Mouse (Mus musculus) midbrain, embryonic 15.5 days (tissue): ENCODE data around the gene Sgf29. TPM values are rescaled to one million over a fixed set of nuclear protein-coding genes. Genes with fewer than 3 reads are reported as not detected.

ENCODE experiments used
- ATAC-seq: fragments of 200-750 bp; cut with Nextera tagmentation; replicated peaks from 2 replicates; pipeline ENCODE4 v1.8.0; 2017; ENCODE audit warnings: moderate TSS enrichment
- H3K27ac ChIP-seq: fragments of 300-500 bp; sonication (generic); 2 replicates; pipeline ENCODE4 v1.5.1; 2015; ENCODE audit warnings: mild to moderate bottlenecking, inconsistent platforms
- H3K27me3 ChIP-seq: fragments of 300-500 bp; sonication (generic); replicated peaks from 2 replicates; pipeline ENCODE4 v1.6.1; 2015; ENCODE audit warnings: inconsistent platforms
- H3K36me3 ChIP-seq: fragments of 300-500 bp; sonication (generic); replicated peaks from 2 replicates; pipeline ENCODE4 v1.6.1; 2015; ENCODE audit warnings: inconsistent platforms
- H3K4me1 ChIP-seq: fragments of 300-500 bp; sonication (generic); 2 replicates; pipeline ENCODE4 v1.6.1; 2015; ENCODE audit warnings: inconsistent platforms
- H3K4me2 ChIP-seq: fragments of 300-500 bp; sonication (generic); 2 replicates; pipeline ENCODE4 v1.6.1; 2015; ENCODE audit warnings: inconsistent platforms, mild to moderate bottlenecking, moderate library complexity
- H3K4me3 ChIP-seq: fragments of 300-500 bp; sonication (generic); 2 replicates; pipeline ENCODE4 v1.5.1; 2015; ENCODE audit warnings: mild to moderate bottlenecking, inconsistent platforms
- H3K9ac ChIP-seq: fragments of 300-500 bp; sonication (generic); 2 replicates; pipeline ENCODE4 v1.6.1; 2015; ENCODE audit warnings: mild to moderate bottlenecking, inconsistent platforms
- H3K9me3 ChIP-seq: fragments of 300-500 bp; sonication (generic); 2 replicates; pipeline ENCODE4 v1.6.1; 2016; ENCODE audit warnings: inconsistent platforms
- WGBS: fragments of 180-500 bp; shearing (Covaris S2); methylation state at CpG from one replicate; pipeline ENCODE4 v1.1.7; 2015; ENCODE audit warnings: mixed read lengths; 5-methylcytosine and 5-hydroxymethylcytosine counted together
- polyA plus RNA-seq: library from polyadenylated mRNA; unstranded; fragments of >200 nt; fragmentation: Nextera tagmentation; extraction: Ambion mirVana; gene quantifications from 2 replicates; pipeline ENCODE4 v1.2.1, GENCODE M21; 2015

Sgf29 gene
- polyA plus RNA-seq, 1 experiment from 2014 or later = 62.3 TPM

DNA sequence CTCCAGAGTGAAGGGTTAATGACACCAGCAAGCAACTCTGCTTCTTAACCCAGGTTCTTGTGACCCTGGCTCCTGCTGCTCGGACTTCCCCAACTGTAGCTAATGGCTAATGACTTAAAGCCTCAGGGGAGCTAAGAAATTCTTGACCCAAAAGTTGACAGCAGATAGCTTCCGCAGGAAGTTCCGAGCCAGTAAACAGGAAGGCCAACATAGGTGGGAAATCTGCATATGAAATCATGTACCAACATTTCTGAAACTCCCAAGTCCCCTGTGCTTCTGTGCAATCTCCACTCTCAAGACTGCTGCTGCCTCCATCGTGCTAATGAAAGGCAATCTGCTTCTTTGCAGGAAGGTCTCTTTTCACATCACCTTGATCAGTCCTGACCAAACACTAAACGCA is 3.4 kb upstream of the Sgf29 start:
- H3K36me3 ChIP-seq = no peaks in the 10 kb centered on the region
- H3K9ac ChIP-seq = no peak overlapping the region
- H3K27ac ChIP-seq = no peak overlapping the region
- H3K4me1 ChIP-seq = peaks cover 13% of the 10 kb centered on the region; the same call in 1 of the 2 replicates
- H3K4me2 ChIP-seq = no peak overlapping the region
- no peak for ATAC-seq
- no peaks in the 10 kb centered on the region for H3K27me3 ChIP-seq
- WGBS = 68% methylated on average over 5 of the region's 5 CpGs
- H3K9me3 ChIP-seq = no peaks in the 10 kb centered on the region
- H3K4me3 ChIP-seq = no peak overlapping the region

DNA sequence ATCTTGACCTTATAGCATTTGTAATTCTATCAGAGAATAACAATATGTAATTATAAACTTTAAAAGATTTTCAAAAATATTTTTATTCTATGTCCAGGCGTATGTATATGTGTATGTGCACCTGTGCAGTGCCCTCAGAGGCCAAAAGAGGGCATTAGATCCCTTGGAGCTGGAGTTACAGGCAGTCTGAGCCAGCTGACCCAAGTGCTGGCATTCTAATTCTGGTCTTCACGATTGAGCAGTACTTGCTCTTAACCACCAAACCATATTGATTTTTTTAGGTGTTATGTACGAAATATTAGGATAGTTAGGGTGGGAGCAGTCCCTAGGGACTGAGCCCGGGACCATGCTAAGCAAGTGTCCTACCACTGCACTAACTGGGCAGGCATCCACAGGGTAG is 623 bp upstream of the Sgf29 start:
- H3K4me2 ChIP-seq = peak overlapping the region; percentile 58
- WGBS = 80% methylated on average over 4 of the region's 4 CpGs
- H3K4me1 ChIP-seq = peaks cover 15% of the 10 kb centered on the region
- peak overlapping the region; percentile 64 for H3K4me3 ChIP-seq
- H3K36me3 ChIP-seq = no peaks in the 10 kb centered on the region
- no peak for ATAC-seq
- no peaks in the 10 kb centered on the region for H3K27me3 ChIP-seq
- no peak overlapping the region for H3K9ac ChIP-seq
- peak overlapping the region; percentile 95 for H3K27ac ChIP-seq
- no peaks in the 10 kb centered on the region for H3K9me3 ChIP-seq

DNA sequence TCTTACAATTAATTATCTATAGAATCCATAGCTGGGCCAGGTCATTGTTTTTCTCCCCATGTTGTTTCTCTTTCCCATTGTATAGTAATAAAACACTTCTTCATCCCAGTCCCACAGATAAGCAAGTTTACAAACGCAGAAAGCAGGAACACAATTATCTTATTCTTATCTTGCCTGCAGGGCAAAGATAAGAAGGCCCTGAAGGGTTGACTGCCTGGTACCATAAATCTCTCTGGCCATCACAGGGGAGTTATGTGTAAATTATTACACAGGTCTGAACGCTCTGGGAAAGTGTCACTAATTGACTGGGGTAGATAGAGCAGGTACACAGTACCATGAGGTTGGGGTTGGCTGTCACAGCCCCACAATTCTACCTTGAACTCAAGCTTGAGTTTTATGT is 1.7 kb downstream of the Sgf29 start:
- Histone ChIP-seq H3K9me3 (no peaks in the 10 kb centered on the region), H3K9ac (no peak overlapping the region), H3K4me1 (peaks cover 15% of the 10 kb centered on the region), H3K4me3 (no peak overlapping the region), H3K36me3 (no peaks in the 10 kb centered on the region), H3K4me2 (no peak overlapping the region), H3K27ac (no peak overlapping the region), H3K27me3 (no peaks in the 10 kb centered on the region)
- WGBS = 81% methylated on average over 2 of the region's 2 CpGs
- no peak for ATAC-seq

DNA sequence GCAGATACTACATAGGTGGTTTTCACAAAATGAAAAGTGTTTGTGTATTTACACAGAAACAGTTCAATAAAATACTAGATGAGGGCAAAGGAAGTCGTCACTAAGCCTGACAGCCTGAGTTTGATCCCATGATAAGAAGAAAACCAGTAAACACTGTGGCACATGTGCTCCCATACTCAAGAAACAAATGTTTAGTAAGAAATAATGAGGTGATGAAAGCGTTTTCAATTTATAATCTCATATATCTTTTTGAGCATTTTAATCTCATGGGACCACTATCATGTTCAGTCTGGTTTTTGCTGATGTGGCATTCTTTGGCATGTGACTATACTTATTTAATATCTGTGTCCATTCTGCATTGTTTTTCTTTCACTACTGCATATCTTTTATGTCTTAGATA is 4.9 kb downstream of the Sgf29 start:
- Histone ChIP-seq H3K4me1 (peaks cover 9% of the 10 kb centered on the region; the same call in 1 of the 2 replicates), H3K36me3 (no peaks in the 10 kb centered on the region), H3K9ac (no peak overlapping the region), H3K9me3 (no peaks in the 10 kb centered on the region), H3K4me2 (no peak overlapping the region), H3K27me3 (no peaks in the 10 kb centered on the region), H3K4me3 (no peak overlapping the region), H3K27ac (no peak overlapping the region)
- 93% methylated on average over 2 of the region's 2 CpGs for WGBS
- no peak for ATAC-seq

DNA sequence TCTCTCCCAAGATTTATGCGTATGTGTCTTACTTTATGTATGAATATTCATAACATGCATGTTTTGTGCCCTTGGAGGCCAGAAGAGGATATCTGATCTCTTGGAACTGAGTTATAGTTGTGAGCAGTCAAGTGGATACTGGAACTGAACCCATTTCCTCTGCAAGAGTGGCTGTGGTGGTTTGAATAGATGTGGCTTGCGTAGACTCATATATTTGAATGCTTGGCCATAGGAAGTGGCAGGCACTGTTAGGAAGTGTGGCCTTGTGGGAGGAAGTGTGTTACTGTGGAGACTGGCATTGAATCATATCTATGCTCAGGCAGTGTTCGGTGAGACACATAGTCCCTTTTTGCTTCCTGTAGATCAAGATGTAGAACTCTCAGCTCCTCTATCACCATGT is 6.6 kb downstream of the Sgf29 start:
- Histone ChIP-seq H3K27me3 (no peaks in the 10 kb centered on the region), H3K9me3 (no peaks in the 10 kb centered on the region), H3K9ac (no peak overlapping the region), H3K27ac (no peak overlapping the region), H3K4me2 (no peak overlapping the region), H3K4me1 (peaks cover 2% of the 10 kb centered on the region; the same call in 1 of the 2 replicates), H3K36me3 (no peaks in the 10 kb centered on the region), H3K4me3 (no peak overlapping the region)
- 91% methylated on average over 3 of the region's 3 CpGs for WGBS
- no peak for ATAC-seq

DNA sequence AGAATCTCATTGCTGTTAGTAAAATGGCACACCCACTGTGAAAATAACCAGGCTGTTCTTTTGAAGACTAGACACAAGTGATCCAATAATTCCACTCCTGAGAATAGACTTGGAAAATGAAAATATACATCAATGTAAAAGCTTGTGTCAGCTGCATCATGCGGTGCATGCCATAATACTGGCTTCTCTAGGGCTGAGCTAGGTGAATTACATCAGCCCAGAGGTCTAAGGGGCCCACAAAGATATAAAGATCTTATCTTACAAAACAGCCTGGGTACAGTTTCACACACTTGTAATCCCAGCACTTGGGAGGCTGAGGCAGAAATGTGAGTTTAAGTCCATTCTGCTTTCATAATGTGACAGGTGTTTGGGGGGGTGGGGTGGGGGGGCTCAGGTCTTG is 8.4 kb downstream of the Sgf29 start:
- no peak for ATAC-seq

DNA sequence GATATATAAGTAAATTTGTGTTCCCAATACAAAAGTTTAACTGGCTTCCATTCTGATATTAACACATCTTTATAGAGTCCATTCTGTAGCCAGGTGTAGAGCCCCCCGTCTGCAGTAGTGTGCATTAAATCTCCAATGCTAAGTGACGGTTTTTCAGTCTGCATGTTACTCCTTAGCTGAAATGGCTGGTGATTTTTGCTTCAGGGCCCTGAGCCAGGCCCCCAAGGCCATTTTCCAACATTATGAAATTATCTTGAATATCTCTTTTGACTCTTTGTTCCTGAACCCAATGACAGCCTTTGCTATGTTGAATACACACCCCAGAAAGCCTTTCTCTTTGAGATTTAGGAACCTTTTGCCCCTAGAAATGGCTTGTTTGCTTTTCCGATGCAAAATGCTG is 10.7 kb downstream of the Sgf29 start:
- no peak for ATAC-seq
- H3K4me3 ChIP-seq = no peak overlapping the region
- no peaks in the 10 kb centered on the region for H3K9me3 ChIP-seq
- H3K27ac ChIP-seq = no peak overlapping the region
- H3K36me3 ChIP-seq = peaks cover 7% of the 10 kb centered on the region
- WGBS = 87% methylated on average over 3 of the region's 3 CpGs
- H3K27me3 ChIP-seq = no peaks in the 10 kb centered on the region
- no peak overlapping the region for H3K4me2 ChIP-seq
- H3K4me1 ChIP-seq = no peaks in the 10 kb centered on the region
- H3K9ac ChIP-seq = no peak overlapping the region

More for the DNA sequence above, 8.4 kb downstream of the Sgf29 start:
- Histone ChIP-seq H3K4me2 (no peak overlapping the region), H3K9ac (no peak overlapping the region), H3K27ac (no peak overlapping the region), H3K4me3 (no peak overlapping the region), H3K4me1 (no peaks in the 10 kb centered on the region), H3K27me3 (no peaks in the 10 kb centered on the region), H3K36me3 (no peaks in the 10 kb centered on the region), H3K9me3 (no peaks in the 10 kb centered on the region)
- 93% methylated on average over 1 of the region's 1 CpGs for WGBS

DNA sequence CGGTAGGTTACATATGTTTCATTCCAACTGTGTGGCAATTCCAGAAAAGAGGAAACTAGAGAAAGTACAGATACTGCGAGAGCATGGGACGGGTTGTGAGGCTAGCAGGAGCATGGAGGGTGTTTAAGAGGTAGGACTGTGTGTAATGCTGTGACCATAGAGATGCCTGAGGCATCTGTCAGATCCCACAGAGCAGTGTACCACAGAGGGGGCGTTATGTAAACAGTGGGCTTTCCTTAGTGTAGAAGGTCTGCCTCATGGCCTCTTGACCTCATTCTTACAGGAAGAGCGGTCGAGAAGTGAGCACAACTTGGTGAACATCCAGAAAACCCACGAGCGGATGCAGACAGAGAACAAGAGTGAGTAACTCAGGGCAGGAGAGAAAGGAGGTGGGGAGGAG is 14.5 kb downstream of the Sgf29 start:
- ATAC-seq = no peak

DNA sequence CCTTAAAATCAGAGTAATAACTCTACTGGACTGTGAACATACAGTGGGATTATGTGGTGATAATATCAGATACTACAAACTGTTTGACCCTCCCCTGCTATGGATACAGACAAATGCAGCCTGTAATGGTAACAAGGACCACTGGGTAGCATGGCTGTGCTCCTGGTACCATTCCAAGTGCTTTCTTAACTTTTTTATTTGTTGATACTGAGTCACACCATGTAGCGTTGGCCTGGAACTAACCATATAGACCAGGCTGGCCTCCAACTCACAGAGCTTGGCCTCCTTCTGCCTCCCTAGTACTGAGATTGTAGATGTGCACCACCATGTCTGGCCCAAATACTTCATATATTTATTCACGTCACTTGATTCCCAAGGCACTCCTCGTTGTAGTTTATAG is 16.2 kb downstream of the Sgf29 start:
- WGBS = 94% methylated on average over 3 of the region's 3 CpGs
- Histone ChIP-seq H3K27me3 (no peaks in the 10 kb centered on the region), H3K27ac (no peak overlapping the region), H3K9me3 (no peaks in the 10 kb centered on the region), H3K9ac (no peak overlapping the region), H3K4me2 (no peak overlapping the region), H3K4me3 (no peak overlapping the region), H3K36me3 (peaks cover 14% of the 10 kb centered on the region), H3K4me1 (no peaks in the 10 kb centered on the region)
- ATAC-seq = no peak

More for the DNA sequence above, 14.5 kb downstream of the Sgf29 start:
- Histone ChIP-seq H3K4me3 (no peak overlapping the region), H3K36me3 (peaks cover 14% of the 10 kb centered on the region), H3K4me2 (no peak overlapping the region), H3K9me3 (no peaks in the 10 kb centered on the region), H3K4me1 (no peaks in the 10 kb centered on the region), H3K27me3 (no peaks in the 10 kb centered on the region), H3K27ac (no peak overlapping the region), H3K9ac (no peak overlapping the region)
- WGBS = 80% methylated on average over 8 of the region's 8 CpGs

DNA sequence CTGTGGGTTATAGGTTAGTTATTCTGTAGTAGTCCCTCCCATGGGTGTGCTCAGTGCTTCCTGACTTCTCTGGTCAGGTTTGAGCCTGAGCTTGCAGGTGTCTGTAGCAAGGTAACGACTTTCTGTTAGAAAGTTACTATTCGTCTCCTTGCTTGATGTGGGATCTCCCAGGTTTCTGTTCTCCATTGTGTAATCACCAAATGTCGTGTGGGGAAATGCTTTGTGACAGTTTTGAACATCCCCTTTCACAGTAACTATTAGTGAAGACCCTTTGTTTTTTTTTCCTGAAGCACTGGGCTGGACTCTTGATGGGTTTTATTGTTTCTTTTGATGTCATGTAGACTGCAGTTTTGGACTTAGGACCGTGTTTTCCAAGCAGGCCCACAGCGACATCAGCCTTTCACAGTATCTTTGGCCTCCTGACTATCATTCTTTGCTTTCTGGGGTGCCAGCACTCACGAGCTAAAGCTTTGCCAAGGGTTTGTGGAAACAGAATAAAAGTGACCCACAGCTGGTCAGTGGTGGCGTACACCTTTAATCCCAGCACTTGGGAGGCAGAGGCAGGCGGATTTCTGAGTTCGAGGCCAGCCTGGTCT is 18.5 kb downstream of the Sgf29 start:
- Histone ChIP-seq H3K27ac (no peak overlapping the region), H3K4me1 (no peaks in the 10 kb centered on the region), H3K27me3 (no peaks in the 10 kb centered on the region), H3K4me2 (no peak overlapping the region), H3K9ac (no peak overlapping the region), H3K4me3 (no peak overlapping the region), H3K9me3 (no peaks in the 10 kb centered on the region), H3K36me3 (peaks cover 20% of the 10 kb centered on the region)
- 86% methylated on average over 9 of the region's 9 CpGs for WGBS
- ATAC-seq = no peak

DNA sequence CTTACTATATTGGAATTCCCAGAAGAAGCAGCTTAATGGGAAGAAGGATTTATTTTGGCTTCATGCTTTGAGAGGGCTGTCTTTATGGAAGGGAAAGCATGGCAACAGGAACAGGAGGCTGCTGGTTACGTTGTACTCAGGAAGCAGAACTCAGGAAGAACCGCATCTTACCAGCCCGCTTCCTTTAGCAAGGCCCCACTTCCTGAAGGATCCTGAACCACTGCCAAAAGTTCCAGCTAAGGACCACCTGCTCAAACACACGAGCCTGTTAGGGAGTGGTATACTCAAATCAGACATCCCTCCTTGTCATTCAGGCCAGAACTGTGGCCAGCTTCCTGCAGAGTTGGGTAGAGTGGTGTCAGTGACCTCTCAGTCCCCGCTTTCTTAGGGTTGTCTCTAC is 19.3 kb downstream of the Sgf29 start:
- Histone ChIP-seq H3K9me3 (no peaks in the 10 kb centered on the region), H3K4me3 (no peak overlapping the region), H3K4me1 (no peaks in the 10 kb centered on the region), H3K36me3 (peaks cover 20% of the 10 kb centered on the region), H3K27me3 (no peaks in the 10 kb centered on the region), H3K9ac (no peak overlapping the region), H3K27ac (no peak overlapping the region), H3K4me2 (no peak overlapping the region)
- 85% methylated on average over 5 of the region's 5 CpGs for WGBS
- ATAC-seq = no peak

DNA sequence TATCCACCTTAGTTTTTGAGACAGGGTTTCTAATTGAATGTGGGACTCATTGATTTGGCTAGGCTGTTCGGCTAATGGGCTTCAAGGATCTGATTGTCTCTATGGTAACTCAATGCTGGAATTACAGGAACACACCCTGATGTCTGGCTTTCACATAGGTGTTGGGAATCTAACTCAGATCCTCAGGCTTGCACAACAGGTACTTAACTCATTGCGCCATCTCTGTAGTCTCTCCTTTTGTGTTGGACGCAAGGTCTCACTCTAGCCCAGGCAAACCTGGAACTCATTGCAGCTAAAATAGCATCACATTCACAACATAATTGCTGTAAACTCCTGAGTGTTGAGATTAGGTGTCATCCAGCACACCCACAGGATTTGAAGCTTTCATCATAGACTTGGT is 21.0 kb downstream of the Sgf29 start:
- Histone ChIP-seq H3K27me3 (no peaks in the 10 kb centered on the region), H3K9me3 (no peaks in the 10 kb centered on the region), H3K4me1 (no peaks in the 10 kb centered on the region), H3K4me3 (no peak overlapping the region), H3K27ac (no peak overlapping the region), H3K4me2 (no peak overlapping the region), H3K36me3 (peaks cover 10% of the 10 kb centered on the region), H3K9ac (no peak overlapping the region)
- ATAC-seq = no peak
- 94% methylated on average over 3 of the region's 3 CpGs for WGBS

DNA sequence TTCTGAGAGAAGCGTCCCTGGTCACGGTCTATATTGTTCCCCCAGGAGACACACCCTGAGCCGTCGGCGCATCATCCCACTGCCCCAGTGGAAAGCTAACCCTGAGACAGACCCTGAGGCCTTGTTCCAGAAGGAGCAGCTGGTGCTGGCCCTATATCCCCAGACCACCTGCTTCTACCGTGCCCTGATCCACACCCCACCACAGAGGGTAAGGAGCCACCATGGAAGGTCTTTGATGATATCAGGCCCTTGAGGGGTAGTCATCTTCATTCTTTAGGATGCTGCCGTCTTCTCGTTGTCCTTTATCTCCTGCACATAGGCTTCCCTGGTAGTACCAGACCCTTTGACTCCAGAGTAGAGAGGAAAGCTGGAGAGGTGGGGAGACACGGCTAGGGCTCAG is 23.0 kb downstream of the Sgf29 start:
- Histone ChIP-seq H3K36me3 (peaks cover 6% of the 10 kb centered on the region; the same call in 1 of the 2 replicates), H3K4me2 (no peak overlapping the region), H3K27me3 (no peaks in the 10 kb centered on the region), H3K4me3 (no peak overlapping the region), H3K27ac (no peak overlapping the region), H3K9ac (no peak overlapping the region), H3K4me1 (no peaks in the 10 kb centered on the region), H3K9me3 (no peaks in the 10 kb centered on the region)
- no peak for ATAC-seq
- WGBS = 93% methylated on average over 9 of the region's 9 CpGs
